Mouse (Mus musculus) brain, embryonic 14.5 days (tissue): ENCODE measurements at regions not wholly inside any gene's neighbourhood (a gene's known extent, or its start where the extent isn't known, plus 50 kb on each side); places are given as distances from the start of the nearest gene placed in this dataset.

ENCODE experiments used
- DNase-seq: peaks from one replicate; pipeline ENCODE4 v3.0.0-alpha.2; 2011; ENCODE audit warnings: low read depth
- CTCF ChIP-seq: fragments of 200-500 bp; IDR thresholded peaks from 2 replicates; pipeline ENCODE4 v1.5.1; 2012; ENCODE audit warnings: inconsistent platforms, mild to moderate bottlenecking, moderate library complexity, borderline replicate concordance; ENCODE audit not compliant: insufficient read depth, insufficient read length; ENCODE audit errors: extremely low read depth
- POLR2A ChIP-seq: fragments of 200-500 bp; IDR thresholded peaks from 2 replicates; pipeline ENCODE4 v1.6.1; 2012; ENCODE audit warnings: mild to moderate bottlenecking, inconsistent platforms, borderline replicate concordance; ENCODE audit not compliant: poor library complexity, insufficient read depth, insufficient read length, severe bottlenecking; ENCODE audit errors: extremely low read depth

DNA sequence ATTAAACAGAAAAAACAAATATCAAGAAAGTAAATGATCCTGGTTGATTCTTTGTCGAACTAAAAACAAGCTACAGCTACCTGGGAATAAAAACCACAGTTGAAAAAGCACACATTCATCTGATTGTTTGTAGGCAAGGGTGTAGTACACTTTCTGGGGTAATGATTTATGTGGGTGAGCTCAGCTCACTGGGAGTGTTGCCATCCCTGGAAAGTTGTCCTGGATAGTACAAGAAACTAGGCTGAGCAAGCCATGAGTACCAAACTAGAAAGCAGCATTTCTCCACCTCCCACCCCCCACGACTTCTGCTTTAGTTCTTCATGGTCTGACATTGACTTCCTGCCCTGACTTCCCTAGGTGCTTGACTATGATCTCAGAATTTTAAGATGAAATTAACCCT, 967.6 kb downstream of the Plod2 start:
- DNase-seq: no peak
- TF ChIP-seq CTCF (no peak), POLR2A (no peak)

DNA sequence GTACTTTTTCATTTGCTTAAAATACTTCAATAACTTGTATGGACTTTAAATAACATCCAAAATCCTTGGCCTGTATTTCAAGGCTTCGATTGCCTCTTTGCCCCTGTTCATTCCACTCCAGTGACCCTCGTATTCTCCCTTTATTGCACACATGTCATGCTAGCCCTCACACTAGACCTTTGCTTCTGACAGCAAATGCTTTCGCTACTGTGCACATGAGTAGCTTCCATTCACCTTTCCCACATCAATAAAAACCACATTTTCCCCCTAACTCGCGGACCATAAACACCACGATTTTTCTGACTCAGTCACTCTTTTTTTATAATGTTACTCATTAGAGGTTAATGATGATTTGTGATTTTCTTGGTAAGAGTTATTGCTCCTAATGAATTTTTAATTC, 982.0 kb downstream of the Plod2 start:
- no peak for TF ChIP-seq CTCF
- TF ChIP-seq POLR2A: no peak
- peak; percentile 17 for DNase-seq

DNA sequence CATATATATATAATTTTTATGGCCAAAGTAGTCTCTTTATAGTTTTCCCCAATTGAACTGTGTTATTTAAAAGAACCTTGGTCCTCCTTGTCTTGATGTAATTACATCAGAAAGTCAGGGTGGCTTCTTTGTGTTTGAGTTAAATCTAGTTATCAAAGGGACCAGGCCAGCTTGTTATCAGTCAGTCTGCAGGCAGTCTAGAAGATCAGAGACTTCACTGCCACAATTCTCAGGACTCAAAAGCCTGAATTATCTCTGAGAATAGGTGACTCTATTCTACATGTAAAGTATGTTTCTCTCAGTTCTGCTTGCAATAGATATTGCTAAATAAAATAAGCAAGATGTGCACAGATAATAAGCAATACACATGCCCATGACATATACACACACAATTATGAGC, 983.1 kb downstream of the Plod2 start:
- TF ChIP-seq POLR2A: no peak
- no peak for TF ChIP-seq CTCF
- DNase-seq: peak; percentile 49

DNA sequence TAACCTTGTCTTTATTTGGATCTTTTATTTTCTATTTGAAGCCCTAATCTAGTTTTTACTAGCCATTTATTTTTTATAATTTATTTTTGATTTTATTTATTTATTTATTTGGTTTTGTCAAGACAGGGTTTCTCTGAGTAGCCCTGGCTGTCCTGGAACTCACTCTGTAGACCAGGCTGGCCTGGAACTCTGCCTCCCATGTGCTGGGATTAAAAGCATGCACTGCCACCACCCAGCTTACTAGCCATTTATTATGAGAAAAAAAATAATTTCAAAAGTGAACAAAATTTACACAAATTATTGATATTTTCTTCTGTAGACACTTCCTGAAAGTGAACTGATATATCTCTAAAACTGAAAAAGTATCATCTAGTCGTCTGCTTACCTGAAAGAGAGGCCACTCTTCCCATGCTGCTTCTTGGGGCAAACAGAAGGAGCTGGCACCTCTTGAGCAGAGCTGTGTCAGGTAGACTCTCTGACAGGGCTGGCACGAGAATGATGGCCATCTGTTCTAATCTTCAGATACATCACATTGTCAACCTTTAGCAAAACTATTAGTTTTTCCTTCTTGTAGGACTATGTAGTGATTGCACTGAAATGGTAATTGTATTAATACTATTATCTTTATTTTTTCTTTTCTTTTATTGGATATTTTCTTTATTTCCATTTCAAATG, 988.8 kb downstream of the Plod2 start:
- TF ChIP-seq CTCF (no peak), POLR2A (no peak)
- peak; percentile 14 for DNase-seq
